Mouse (Mus musculus): ENCODE data around the gene Tmem238l.

GRCm38 (mm10) chr11:67000671-67001070 is 44.2 kb downstream of the Tmem238l start:
- TF ChIP-seq HCFC1 (IDR thresholded peaks at IDR 0.05; ENCODE audit: borderline replicate concordance, insufficient read depth, low read length) (no peak), MAFK (IDR thresholded peaks at IDR 0.05; ENCODE audit: insufficient read depth, low read depth, low read length) (no peak)
